Mouse (Mus musculus): ENCODE data around the gene 2410004P03Rik.
"Not testable (repeated sequence)": the region's sequence is repeated elsewhere in the genome, so short reads cannot be mapped to it uniquely, and the experiment has no call there.

The 2410004P03Rik gene

DNA sequence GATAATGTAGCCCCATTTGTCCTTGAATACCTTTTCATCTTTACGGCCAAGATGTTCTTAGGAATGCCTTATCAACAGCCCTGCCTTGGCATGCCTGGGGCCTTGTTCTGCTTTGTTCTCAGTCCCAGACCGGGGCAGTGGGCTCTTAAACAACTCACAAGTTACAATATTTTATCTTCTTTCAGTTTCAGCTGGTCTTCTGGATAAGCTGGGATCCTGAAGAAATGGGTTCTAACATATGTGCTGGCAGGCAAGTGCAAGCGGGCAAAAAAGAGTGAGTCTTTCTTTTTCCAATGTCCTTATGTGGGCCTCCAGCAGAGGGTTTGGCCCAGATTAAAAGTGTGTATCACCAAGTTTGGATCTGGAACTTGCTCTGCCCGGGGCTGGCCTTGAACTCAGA, 9.6 kb upstream of the 2410004P03Rik start:
- DNase-seq (ENCODE audit: low spot score): not testable (repeated sequence)

- peak; percentile 70 for DNase-seq (ENCODE audit: low spot score)
These were observed 6.9 kb upstream of the 2410004P03Rik start for GRCm38 (mm10) chr12:17018468-17018867.

DNA sequence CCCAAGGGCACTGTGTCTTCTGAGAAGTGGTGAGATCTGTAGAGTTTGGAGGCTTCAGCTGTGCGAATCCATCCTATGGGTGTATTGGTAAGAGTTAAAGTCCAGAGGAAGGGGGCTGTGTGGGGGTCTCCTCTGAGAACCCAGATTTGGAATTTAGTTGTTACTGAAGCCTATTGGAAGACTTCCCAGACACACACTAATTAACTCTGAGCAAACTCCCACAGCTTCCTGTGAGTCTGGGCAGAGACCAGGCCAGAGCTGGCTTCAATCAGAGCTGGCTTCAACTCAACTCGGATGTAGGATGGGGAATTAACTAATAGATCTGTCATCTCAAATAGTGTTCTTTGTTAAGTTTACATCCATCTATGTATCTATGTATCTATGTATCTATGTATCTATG, 4.2 kb upstream of the 2410004P03Rik start:
- peak; percentile 61 for DNase-seq (ENCODE audit: low spot score)

- DNase-seq (ENCODE audit: low spot score): no peak
These were observed 756 bp upstream of the 2410004P03Rik start for GRCm38 (mm10) chr12:17012067-17012899.

DNA sequence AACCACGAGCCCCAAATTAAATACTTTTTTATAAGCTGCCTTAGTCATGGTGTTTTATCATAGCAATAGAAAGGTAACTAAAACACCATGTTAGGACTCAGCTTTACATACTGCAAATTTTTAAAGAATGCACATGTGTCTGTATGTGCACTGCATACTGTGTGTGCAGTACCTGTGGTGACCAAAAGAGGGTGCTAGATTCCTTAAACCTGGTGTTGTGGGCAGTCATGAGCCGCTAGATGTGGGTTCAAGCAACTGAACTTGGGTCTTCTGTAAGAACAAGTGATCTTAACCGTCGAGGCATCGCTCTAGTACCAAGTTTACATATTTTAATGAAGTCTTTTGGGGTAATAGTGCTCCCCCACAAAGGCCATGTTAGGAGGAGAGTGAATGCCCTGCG, 2.1 kb downstream of the 2410004P03Rik start:
- no peak for DNase-seq (ENCODE audit: low spot score)

DNA sequence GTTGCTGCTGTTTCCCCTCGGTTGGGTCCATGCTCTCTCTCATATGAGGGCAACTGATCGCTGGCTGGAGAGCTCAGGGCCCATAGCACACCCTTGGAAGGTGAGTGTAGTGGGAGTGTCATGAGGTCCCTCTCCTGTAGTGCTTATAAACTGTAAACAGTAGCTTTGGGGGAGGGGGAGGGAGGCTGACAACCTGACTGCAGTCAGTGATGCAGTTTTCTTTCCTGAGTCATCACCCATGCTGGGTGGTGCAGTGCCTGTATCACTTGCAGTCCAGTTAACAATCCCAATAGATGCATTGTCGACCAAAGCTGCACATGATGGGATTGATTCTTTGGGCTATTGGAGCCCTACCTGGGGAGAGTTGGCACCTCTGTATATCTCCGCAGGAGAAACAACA, 10.3 kb downstream of the 2410004P03Rik start:
- DNase-seq (ENCODE audit: low spot score): no peak

DNA sequence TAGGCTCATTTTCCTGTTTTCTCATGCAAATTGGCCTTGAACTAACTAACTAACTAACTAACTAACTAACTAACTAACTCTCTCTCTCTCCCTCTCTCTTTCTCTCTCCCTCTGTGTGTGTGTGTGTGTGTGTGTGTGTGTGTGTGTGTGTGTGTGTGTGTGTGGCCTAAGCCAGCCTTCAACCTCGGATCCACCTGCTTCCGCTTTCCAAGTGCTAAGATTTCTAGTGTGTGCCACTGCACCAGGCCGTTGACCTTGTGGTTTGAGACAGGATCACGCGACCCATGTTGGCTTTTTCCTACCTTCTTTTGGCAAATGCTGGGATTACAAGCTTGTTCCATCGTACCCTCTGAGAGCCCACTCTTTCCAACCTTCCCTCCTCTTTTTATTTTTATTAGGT, 10.9 kb downstream of the 2410004P03Rik start:
- no peak for DNase-seq (ENCODE audit: low spot score)

DNA sequence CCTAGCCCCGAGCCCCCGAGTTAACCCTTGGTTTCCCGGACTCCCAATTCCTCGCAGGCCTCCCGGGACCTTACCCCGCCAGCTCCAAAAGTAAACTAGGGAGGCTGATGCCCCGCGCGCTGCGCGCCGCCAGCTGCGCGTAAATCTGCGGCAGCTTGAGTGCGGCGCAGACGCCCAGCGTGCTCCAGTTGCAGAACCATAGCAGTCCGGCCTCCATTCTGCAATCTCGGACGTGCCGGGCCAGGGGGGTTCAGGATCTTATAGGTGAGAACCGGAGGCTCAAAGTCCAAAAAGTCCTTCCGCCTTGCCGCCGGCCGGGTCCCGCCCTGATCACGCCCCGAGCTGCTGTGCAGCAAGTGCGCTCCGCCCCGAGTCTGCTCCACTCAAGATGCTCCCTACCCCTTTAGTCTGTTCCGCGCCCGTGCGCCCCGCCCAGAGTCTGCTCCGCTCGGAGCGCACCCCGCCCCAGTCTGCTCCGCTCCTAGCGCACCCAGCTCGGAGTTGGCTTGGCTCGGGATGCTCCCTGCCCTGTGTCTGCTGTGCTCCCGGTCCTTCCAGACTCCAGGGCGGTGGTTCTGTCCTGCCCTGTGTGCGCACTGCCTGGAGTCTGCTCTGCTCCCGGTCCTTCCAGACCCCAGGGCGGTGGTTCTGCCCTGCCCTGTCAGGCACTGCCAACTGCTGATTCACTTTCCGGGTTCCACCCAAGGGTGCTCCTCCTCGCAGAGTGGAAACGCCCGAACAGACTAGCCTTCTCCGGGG, 11.6 kb downstream of the 2410004P03Rik start, which contains the start of gene Pqlc3:
Gene Pqlc3, minus strand, starts transcription at position 670 of the 759 bp plus-strand sequence.
- peak; percentile 93 for DNase-seq (ENCODE audit: low spot score)

DNA sequence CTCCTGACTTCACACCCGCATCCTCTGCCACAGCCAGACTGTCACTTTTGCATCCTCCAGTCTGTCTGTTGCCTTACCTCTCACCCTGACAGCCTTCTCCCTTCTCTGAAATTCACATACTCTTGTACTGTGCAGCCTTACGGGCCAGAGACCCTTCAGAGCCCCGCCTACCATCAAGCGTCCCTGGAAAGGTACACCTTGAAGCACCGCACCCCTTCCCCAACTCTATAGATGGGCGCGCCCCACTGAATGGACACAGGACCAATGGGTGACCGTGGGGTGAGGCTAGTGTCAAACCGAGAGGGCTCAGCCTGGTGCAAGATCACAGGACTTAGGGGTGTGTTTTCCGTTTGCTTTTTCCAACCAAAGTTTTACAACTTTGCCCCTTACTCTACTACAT, 12.4 kb downstream of the 2410004P03Rik start:
- DNase-seq (ENCODE audit: low spot score): no peak

- DNase-seq (ENCODE audit: low spot score): no peak
These were observed 14.6 kb downstream of the 2410004P03Rik start for GRCm38 (mm10) chr12:16996886-16997462.

- peak; percentile 45 for DNase-seq (ENCODE audit: low spot score)
These were observed 15.2 kb downstream of the 2410004P03Rik start for GRCm38 (mm10) chr12:16996281-16996680.

GRCm38 (mm10) chr12:16994291-16994690, 17.2 kb downstream of the 2410004P03Rik start:
- DNase-seq (ENCODE audit: low spot score): no peak

DNA sequence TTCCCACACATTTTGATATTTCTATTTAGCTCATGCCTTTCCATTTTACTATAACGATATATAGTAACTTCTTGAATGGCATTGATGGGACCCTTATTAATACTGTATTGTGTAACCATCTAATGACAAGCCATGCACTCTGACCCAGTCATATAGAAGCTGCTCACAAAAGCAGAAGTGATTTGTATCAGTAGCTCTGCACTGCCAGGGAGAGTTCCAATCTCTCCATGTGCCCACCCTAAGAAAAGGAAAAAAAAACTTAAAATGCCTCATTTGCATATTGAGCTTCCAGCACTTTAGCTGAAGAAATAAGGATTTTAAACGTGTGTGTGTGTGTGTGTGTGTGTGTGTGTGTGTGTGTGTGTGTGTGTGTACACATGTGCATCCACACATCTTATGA, 19.2 kb downstream of the 2410004P03Rik start:
- no peak for DNase-seq (ENCODE audit: low spot score)

DNA sequence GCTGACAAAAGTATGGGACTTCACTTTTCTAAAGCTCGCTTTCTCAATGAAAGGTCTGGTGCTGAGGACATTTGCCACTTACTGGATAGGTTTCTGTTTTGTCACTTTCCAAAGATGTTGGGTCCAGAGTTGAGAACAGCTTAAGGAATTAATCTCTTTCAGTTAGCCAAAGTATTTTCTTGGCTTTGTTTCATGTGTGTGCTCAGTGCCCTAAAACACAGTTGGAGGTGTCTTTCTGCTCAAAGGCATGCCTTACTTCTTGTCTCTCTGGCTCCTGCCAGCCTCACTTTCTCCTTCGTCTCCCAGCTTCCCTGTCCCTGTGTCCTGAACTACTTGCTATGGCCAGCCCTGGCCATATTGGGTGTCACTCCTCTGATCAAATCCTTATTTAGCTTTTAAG, 20.2 kb downstream of the 2410004P03Rik start:
- peak; percentile 54 for DNase-seq (ENCODE audit: low spot score)

DNA sequence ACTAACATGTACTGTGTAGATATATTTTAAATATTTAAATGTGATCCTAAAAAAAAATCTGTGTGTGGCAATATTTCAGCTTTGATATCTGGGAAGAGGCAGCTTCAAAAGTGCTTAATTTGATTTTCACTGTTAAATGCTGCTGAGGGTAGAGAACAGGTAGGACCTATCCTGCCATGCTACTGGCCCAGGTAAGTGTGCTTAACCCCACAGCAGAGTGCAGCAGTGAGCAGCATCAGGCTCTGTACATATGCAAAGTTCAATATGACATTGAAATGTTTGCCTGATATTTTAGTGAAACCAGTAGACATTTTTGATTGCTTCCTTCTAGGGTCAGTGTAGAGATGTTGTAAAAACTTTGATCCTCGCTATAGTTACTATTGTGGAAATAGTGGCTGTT, 25.7 kb downstream of the 2410004P03Rik start:
- DNase-seq (ENCODE audit: low spot score): no peak

DNA sequence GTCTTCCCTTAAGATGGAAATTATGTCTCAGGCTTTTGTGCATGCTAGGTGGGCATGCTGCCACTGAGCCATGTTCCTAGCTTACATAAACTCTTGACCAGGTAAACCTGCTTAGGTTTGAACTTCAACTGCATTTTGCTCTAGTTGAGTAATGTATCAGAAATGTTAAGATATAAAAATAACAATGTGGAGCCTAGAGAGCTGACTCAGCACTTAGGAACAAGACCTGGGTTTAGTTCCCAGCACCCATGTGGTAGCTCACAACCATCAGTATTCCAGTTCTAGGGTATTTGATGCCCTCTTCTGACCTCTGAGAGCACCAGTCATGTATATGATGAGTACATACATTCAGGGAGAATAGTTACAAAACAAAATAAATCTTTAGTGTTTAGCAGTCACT, 34.4 kb downstream of the 2410004P03Rik start:
- no peak for DNase-seq (ENCODE audit: low spot score)

DNA sequence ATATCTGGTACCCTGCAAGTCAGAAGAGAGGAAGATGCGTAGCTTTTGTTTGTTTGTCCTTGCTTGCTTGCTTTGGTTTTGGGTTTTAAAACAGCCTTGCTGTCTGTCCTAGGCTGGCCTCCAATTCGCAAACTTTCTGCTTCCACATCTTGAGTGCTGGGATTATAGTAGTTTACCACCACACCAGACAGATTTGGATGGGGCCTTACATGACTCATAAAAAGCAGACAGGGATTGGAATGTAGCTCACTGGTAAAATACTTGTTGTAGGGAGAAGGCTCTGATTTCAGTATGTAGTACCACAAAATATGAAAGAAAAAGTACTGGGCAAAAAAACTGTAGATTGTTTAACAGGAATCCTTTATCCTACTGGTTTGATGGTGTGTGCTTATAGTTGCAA, 44.7 kb downstream of the 2410004P03Rik start:
- no peak for DNase-seq (ENCODE audit: low spot score)

GRCm38 (mm10) chr12:16963354-16963753, 48.2 kb downstream of the 2410004P03Rik start:
- DNase-seq (ENCODE audit: low spot score): no peak

DNA sequence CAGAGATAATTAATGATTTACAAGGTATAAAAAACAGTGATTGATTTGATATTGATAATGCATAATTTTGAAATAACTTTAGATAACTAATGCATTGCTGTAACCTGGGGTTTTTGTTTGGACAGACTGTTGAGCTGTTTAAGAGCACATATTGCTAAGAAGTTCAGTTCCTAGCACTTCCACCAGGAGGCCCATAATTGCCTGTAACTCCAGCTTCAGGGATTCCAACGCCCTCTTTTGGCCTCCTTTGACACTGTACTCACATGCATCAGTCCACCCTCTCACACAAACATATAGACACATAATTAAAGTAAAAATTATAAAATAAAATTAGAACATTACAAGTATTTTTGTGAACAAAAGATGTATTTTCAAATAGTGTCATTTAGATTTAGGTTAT, 52.7 kb downstream of the 2410004P03Rik start:
- DNase-seq (ENCODE audit: low spot score): peak; percentile 20

Data from adipocyte (in vitro differentiated cells).